Mouse (Mus musculus) bone marrow macrophage, adult 2 months (primary cell): ENCODE measurements around the gene Fam234a.

Experiments used
- CTCF ChIP-seq: IDR thresholded peaks from 2 replicates; pipeline ENCODE4 v1.5.1; 2012; ENCODE audit warnings: low read depth, mild to moderate bottlenecking, low read length, moderate library complexity
- POLR2A ChIP-seq: IDR thresholded peaks from 2 replicates; pipeline ENCODE4 v1.6.1; 2012; ENCODE audit warnings: mild to moderate bottlenecking, low read depth, low read length, borderline replicate concordance

DNA sequence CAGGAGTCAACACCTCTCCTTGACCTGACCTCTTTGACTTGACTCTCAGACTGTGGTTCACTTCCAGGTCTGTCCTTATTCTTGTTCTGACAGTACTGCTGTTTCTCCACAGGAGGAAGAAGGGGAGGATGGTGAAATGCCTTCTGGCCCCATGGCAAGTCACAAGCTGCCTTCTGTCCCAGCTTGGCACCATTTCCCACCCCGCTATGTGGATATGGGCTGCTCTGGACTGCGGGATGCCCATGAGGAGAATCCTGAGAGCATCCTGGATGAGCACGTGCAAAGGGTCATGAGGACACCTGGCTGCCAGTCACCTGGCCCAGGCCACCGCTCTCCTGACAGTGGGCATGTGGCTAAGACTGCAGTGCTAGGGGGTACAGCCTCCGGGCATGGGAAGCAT lies 56.5 kb downstream of the Fam234a start:
- TF ChIP-seq CTCF (no peak), POLR2A (no peak)
